ENCODE assay signal across 8 mouse cellular contexts in genomic region chr4:43398829-43399331, GRCm38 (mm10). TPM values are rescaled to one million over a fixed set of nuclear protein-coding genes. Genes with fewer than 3 reads are reported as not detected.
A peak's percentile ranks its signal among the peaks of the same experiment; 100 is the strongest.
DNase-seq lines count a peak whose midpoint lies in the region; ATAC-seq and TF ChIP-seq lines count a peak whose summit lies in the region.
"Had no signal": no experiment of that assay in that cellular context is flagged by ENCODE, and none has a peak within 500 bp of the region (broad histone marks: within the 10 kb centered on the region; RNA-seq: fewer than 3 reads in every experiment).

No protein-coding gene starts in this region.

- DNase-seq in spleen, adult 2 months (ENCODE audit: low read depth in 1 of 2, low spot score in 2 of 2), result no peak
- no peak for DNase-seq in spleen, postnatal 14 days (ENCODE audit: low spot score in 2 of 2)
- DNase-seq in fibroblast of lung, adult 2 months (ENCODE audit: low read depth), result peak; percentile 70
- DNase-seq in heart, postnatal 10 days, result peak; percentile 75 to 78
- DNase-seq in right cerebral cortex, postnatal 10 days (ENCODE audit: low spot score in 2 of 2), result peak; percentile 70 to 75
- DNase-seq in urinary bladder, adult 2 months (ENCODE audit: low spot score), result no peak

- TF ChIP-seq POLR2A in spleen, adult 2 months (IDR thresholded peaks at IDR 0.05; ENCODE audit: low read depth, low read length), result no peak

- intact Hi-C loops in heart, postnatal 10 days (cut with DNase I), result no loop called here

- TF ChIP-seq CTCF in spleen, adult 2 months (IDR thresholded peaks at IDR 0.05; ENCODE audit: extremely low read depth, insufficient read depth, insufficient read length, insufficient replicate concordance), result no peak

- H3K4me1 ChIP-seq in spleen, adult 2 months (ENCODE audit: control insufficient read depth, insufficient read depth, insufficient read length), result no peaks in the 10 kb centered on the region
- peaks cover 61% of the 10 kb centered on the region for H3K4me1 ChIP-seq in limb, embryonic 12.5 days (replicated peaks)

- H3K27ac ChIP-seq in spleen, adult 2 months (ENCODE audit: insufficient read depth, low read length), result peak overlapping the region; percentile 52; the same call in 1 of the 2 replicates
- H3K27ac ChIP-seq in limb, embryonic 12.5 days, result 0 out of 2 replicates have a peak overlapping the region, but pooled peaks have one; percentile 64
- H3K27ac ChIP-seq: macrophage had no signal

- WGBS in spleen, adult 2 months, result 72% methylated on average over 17 of the region's 17 CpGs
- WGBS in limb, embryonic 12.5 days, result 47% methylated on average over 17 of the region's 17 CpGs

- H3K4me2 ChIP-seq in limb, embryonic 12.5 days, result 0 out of 2 replicates have a peak overlapping the region, but pooled peaks have one; percentile 4

- H3K4me3 ChIP-seq in spleen, adult 2 months (ENCODE audit: extremely low read depth, insufficient read depth, insufficient read length), result no peak overlapping the region
- no peak overlapping the region for H3K4me3 ChIP-seq in limb, embryonic 12.5 days (replicated peaks)

- H3K9me3 ChIP-seq in limb, embryonic 12.5 days, result no peaks in the 10 kb centered on the region

- no peak overlapping the region for H3K9ac ChIP-seq in limb, embryonic 12.5 days (replicated peaks)

- no peaks in the 10 kb centered on the region for H3K27me3 ChIP-seq in spleen, adult 2 months (ENCODE audit: control insufficient read depth, insufficient read depth, low read length)
- H3K27me3 ChIP-seq in limb, embryonic 12.5 days, result no peaks in the 10 kb centered on the region

- no peak for ATAC-seq in limb, embryonic 12.5 days (ENCODE audit: insufficient number of reproducible peaks, insufficient read depth, low FRiP score, low TSS enrichment, low read depth)

- H3K36me3 ChIP-seq in spleen, adult 2 months (ENCODE audit: control insufficient read depth, insufficient read depth, low read length), result no peaks in the 10 kb centered on the region
- no peaks in the 10 kb centered on the region for H3K36me3 ChIP-seq in limb, embryonic 12.5 days

RNA-seq across cellular contexts. Expression of gene Rusc2, which starts 17.1 kb away (rescaled TPM):
- polyA plus RNA-seq in spleen, adult 2 months (2012; rRNA removed), result 7.4 and 8.5 TPM in 2 replicates
- total RNA-seq in heart, postnatal 10 days (2021), result 10 to 100 TPM; 42.9 to 61.4 TPM
- polyA plus RNA-seq in limb, embryonic 12.5 days (2016; fragmentation: Nextera tagmentation; extraction: Ambion mirVana), result 8.0 and 14.3 TPM in 2 replicates
- 22.3 and 43.1 TPM in 2 replicates for polyA plus RNA-seq in urinary bladder, adult 2 months (2012; rRNA removed)

RNA-seq across cellular contexts. Expression of gene Fam166b, which starts 30.1 kb away (rescaled TPM):
- not detected in 2 replicates for polyA plus RNA-seq in spleen, adult 2 months (2012; rRNA removed)
- under 1 TPM in 1 of 2 experiments, not detected in 1; 0.62 TPM for total RNA-seq in heart, postnatal 10 days (2021)
- polyA plus RNA-seq in limb, embryonic 12.5 days (2016; fragmentation: Nextera tagmentation; extraction: Ambion mirVana), result 0.24 TPM in 1 of 2 replicates, not detected in the other
- polyA plus RNA-seq in urinary bladder, adult 2 months (2012; rRNA removed), result 0.55 and 0.59 TPM in 2 replicates
- polyA plus RNA-seq: macrophage had no signal

RNA-seq across cellular contexts. Expression of gene Tesk1, which starts 42.9 kb away (rescaled TPM):
- polyA plus RNA-seq in spleen, adult 2 months (2012; rRNA removed), result 49.6 and 64.5 TPM in 2 replicates
- 10 to 100 TPM; 42.3 to 42.6 TPM for total RNA-seq in heart, postnatal 10 days (2021)
- 13.3 TPM in 2 replicates for polyA plus RNA-seq in limb, embryonic 12.5 days (2016; fragmentation: Nextera tagmentation; extraction: Ambion mirVana)
- 25.8 and 34.2 TPM in 2 replicates for polyA plus RNA-seq in urinary bladder, adult 2 months (2012; rRNA removed)

RNA-seq across cellular contexts. Expression of gene Cd72, which starts 55.5 kb away (rescaled TPM):
- 109 and 140 TPM in 2 replicates for polyA plus RNA-seq in spleen, adult 2 months (2012; rRNA removed)
- total RNA-seq in heart, postnatal 10 days (2021), result under 1 TPM; 0.45 to 0.60 TPM
- 2.7 and 3.5 TPM in 2 replicates for polyA plus RNA-seq in limb, embryonic 12.5 days (2016; fragmentation: Nextera tagmentation; extraction: Ambion mirVana)
- polyA plus RNA-seq in urinary bladder, adult 2 months (2012; rRNA removed), result 2.4 and 4.6 TPM in 2 replicates

Comparison
In these comparisons a context has a peak if more than half of its experiments do, and no peak if none do; other contexts are left out.
1. DNase-seq: peak in fibroblast of lung, adult 2 months (single experiment), heart, postnatal 10 days (2 of 2) and right cerebral cortex, postnatal 10 days (2 of 2); none in spleen, adult 2 months (0 of 2), spleen, postnatal 14 days (0 of 2) and urinary bladder, adult 2 months (single experiment).